Mouse (Mus musculus): ENCODE measurements around the gene Olfr1040. TPM values are rescaled to one million over a fixed set of nuclear protein-coding genes. Genes with fewer than 3 reads are reported as not detected.
"Not testable (repeated sequence)": the region's sequence is repeated elsewhere in the genome, so short reads cannot be mapped to it uniquely, and the experiment has no call there.

The Olfr1040 gene
- polyA plus RNA-seq (2015; fragmentation: Nextera tagmentation; extraction: Ambion mirVana), result not detected in 2 replicates

DNA sequence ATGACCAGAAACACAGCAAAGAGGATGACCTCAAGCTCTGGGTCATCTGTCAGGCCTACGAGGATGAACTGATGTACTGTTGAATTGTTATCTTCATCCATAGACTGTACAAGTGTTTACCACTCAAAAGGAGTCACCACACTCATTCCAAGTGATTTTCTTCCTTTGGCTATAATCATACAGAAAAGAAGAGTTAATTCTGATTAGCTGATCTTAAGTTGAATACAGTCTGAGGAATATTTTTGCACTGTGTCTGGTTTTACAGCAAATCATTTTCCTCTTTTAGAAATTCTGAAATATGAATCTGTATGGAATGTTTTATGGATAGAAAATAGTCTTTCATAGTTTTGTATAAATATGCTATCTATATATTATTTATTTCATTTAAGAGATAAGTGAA is at the start of gene Olfr1040:
Olfr1040 (minus strand) TSS at position 101 of the 400 bp plus-strand sequence.
- Histone ChIP-seq H3K9me3 (ENCODE audit: control insufficient read depth, low read length) (no peaks in the 10 kb centered on the region), H3K4me3 (ENCODE audit: low read length) (no peak within 1 kb of the TSS), H3K27ac (ENCODE audit: low read length) (no peak within 1 kb of the TSS), H3K4me2 (ENCODE audit: low read depth, low read length) (no peak within 1 kb of the TSS), H3K36me3 (ENCODE audit: control insufficient read depth, insufficient read depth, low read length) (no peaks in the 10 kb centered on the region), H3K4me1 (replicated peaks; ENCODE audit: control insufficient read depth, insufficient read depth, low read length) (no peaks in the 10 kb centered on the region), H3K9ac (ENCODE audit: low read length) (no peak within 1 kb of the TSS), H3K27me3 (ENCODE audit: control insufficient read depth, insufficient read depth, low read depth, low read length) (no peaks in the 10 kb centered on the region)
- 47% methylated on average over 1 of the region's 1 CpGs for WGBS
- no peak for ATAC-seq (ENCODE audit: low read depth)

DNA sequence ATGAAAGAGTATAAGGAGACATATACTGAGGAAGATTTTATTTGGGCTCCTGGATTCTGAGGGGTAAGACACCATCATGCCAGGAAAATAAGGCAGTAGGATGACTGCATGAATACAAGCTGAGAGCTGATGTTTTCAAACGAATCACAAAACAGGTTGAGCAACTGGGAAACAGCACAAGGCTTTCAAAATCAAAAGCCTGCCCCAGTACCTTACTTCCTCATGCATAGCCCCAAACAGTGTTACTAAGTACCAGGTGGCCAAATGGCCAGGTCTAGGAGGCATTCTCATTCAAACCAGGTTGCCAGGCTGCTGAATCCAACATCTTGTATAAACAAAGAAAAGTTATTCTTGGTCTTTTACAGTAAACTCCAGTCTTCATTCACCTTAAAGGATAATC is 49.3 kb upstream of the Olfr1040 start:
- Histone ChIP-seq H3K27me3 (ENCODE audit: control insufficient read depth, insufficient read depth, low read depth, low read length) (no peaks in the 10 kb centered on the region), H3K4me2 (ENCODE audit: low read depth, low read length) (no peak overlapping the region), H3K27ac (ENCODE audit: low read length) (no peak overlapping the region), H3K9ac (ENCODE audit: low read length) (no peak overlapping the region), H3K4me1 (replicated peaks; ENCODE audit: control insufficient read depth, insufficient read depth, low read length) (no peaks in the 10 kb centered on the region), H3K36me3 (ENCODE audit: control insufficient read depth, insufficient read depth, low read length) (no peaks in the 10 kb centered on the region), H3K4me3 (ENCODE audit: low read length) (no peak overlapping the region), H3K9me3 (ENCODE audit: control insufficient read depth, low read length) (no peaks in the 10 kb centered on the region)
- 26% methylated on average over 1 of the region's 1 CpGs for WGBS
- ATAC-seq (ENCODE audit: low read depth), result no peak

DNA sequence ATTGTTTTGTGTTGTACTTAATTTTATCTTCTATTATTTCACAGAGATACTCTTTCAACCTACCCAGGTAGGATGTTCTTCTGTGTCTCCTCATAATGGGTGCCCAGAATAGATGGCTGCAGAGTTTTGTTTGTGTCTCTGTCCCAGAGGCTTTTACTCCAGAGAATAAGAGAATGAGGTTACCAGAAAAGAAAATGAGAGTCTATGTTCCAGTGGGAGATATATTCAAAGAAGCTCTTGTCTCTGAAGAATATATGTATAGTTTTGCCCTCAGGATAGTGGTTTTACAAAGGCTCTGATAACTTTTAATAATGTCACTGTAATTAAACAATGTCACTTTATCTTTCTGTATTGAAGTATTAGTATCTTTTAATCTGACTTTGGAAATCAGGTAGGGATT is 39.1 kb upstream of the Olfr1040 start, which contains the start of gene Olfr52:
Olfr52 (minus strand) TSS at position 101 of the 400 bp plus-strand sequence.
- Histone ChIP-seq H3K27ac (ENCODE audit: low read length) (no peak within 1 kb of the TSS), H3K27me3 (ENCODE audit: control insufficient read depth, insufficient read depth, low read depth, low read length) (no peaks in the 10 kb centered on the region), H3K4me3 (ENCODE audit: low read length) (no peak within 1 kb of the TSS), H3K4me1 (replicated peaks; ENCODE audit: control insufficient read depth, insufficient read depth, low read length) (no peaks in the 10 kb centered on the region), H3K9me3 (ENCODE audit: control insufficient read depth, low read length) (no peaks in the 10 kb centered on the region), H3K36me3 (ENCODE audit: control insufficient read depth, insufficient read depth, low read length) (no peaks in the 10 kb centered on the region), H3K4me2 (ENCODE audit: low read depth, low read length) (no peak within 1 kb of the TSS), H3K9ac (ENCODE audit: low read length) (no peak within 1 kb of the TSS)
- no peak for ATAC-seq (ENCODE audit: low read depth)

DNA sequence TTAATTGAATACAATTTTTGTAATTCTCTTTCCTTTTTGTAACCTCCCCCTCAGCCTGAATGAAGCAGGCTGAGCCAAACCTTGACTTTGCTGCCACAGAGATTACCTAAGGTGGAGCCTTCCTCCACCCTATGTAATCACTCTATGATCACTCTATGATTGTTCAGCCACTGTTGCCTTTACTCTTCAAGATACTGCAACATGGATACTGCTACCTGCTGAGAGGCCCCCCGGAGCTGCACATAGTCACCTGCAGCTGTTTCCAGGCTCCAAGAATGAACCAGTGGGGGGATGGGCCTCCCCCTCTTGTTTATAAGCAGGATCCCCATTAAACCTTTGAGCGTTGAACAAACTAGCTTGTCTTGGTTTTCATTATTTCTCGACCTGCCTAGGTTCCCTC is 33.4 kb upstream of the Olfr1040 start:
- Histone ChIP-seq H3K9me3 (ENCODE audit: control insufficient read depth, low read length) (no peaks in the 10 kb centered on the region), H3K9ac (ENCODE audit: low read length) (no peak overlapping the region), H3K4me1 (replicated peaks; ENCODE audit: control insufficient read depth, insufficient read depth, low read length) (no peaks in the 10 kb centered on the region), H3K4me3 (ENCODE audit: low read length) (no peak overlapping the region), H3K27me3 (ENCODE audit: control insufficient read depth, insufficient read depth, low read depth, low read length) (no peaks in the 10 kb centered on the region), H3K36me3 (ENCODE audit: control insufficient read depth, insufficient read depth, low read length) (no peaks in the 10 kb centered on the region), H3K4me2 (ENCODE audit: low read depth, low read length) (no peak overlapping the region), H3K27ac (ENCODE audit: low read length) (no peak overlapping the region)
- WGBS, result 68% methylated on average over 3 of the region's 3 CpGs
- no peak for ATAC-seq (ENCODE audit: low read depth)

DNA sequence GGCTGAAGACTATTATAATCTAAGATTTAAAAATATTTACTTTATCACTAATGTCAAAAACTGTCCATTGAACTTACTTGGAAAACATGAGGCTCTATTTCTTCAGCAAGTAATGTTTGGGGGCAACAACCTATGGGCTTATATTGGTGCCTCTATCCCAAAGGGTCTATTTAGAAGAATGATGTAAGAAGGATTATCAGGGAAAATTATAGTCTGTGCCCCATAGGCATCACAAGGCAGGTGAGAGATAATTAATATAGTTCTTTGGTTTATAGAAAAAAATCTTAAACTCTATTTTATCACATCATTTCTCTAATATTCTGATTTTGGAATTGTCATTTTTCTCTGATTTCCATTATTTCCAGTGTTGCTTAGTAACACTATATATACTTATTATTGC is 31.2 kb upstream of the Olfr1040 start, which contains the start of gene Olfr1044:
Olfr1044 (minus strand) TSS at position 101 of the 400 bp plus-strand sequence.
- ATAC-seq (ENCODE audit: low read depth), result no peak
- Histone ChIP-seq H3K36me3 (ENCODE audit: control insufficient read depth, insufficient read depth, low read length) (no peaks in the 10 kb centered on the region), H3K4me3 (ENCODE audit: low read length) (no peak within 1 kb of the TSS), H3K9me3 (ENCODE audit: control insufficient read depth, low read length) (no peaks in the 10 kb centered on the region), H3K4me1 (replicated peaks; ENCODE audit: control insufficient read depth, insufficient read depth, low read length) (no peaks in the 10 kb centered on the region), H3K27ac (ENCODE audit: low read length) (no peak within 1 kb of the TSS), H3K27me3 (ENCODE audit: control insufficient read depth, insufficient read depth, low read depth, low read length) (no peaks in the 10 kb centered on the region), H3K4me2 (ENCODE audit: low read depth, low read length) (no peak within 1 kb of the TSS), H3K9ac (ENCODE audit: low read length) (no peak within 1 kb of the TSS)

DNA sequence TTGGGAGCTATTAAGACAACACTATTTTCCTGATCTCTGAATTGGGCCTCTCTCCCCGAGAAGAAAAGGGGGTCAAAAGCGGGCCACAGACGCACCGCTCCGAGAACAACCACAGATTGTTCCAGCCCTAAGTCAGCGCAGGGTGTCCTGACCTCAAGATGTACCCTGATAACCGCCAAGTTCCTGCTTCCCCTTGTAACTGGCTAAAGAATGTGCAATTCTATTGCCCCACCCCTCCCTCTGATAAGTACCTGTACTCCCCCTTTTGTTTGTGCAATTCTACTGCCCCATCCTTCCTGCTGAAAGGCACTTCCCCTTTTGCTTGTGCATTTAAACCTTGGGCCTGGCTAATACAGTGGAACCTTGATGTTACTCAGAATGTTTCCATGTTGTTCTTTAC is 28.9 kb upstream of the Olfr1040 start:
- H3K9ac ChIP-seq (ENCODE audit: low read length); H3K9me3 ChIP-seq (ENCODE audit: control insufficient read depth, low read length); H3K4me3 ChIP-seq (ENCODE audit: low read length); H3K27ac ChIP-seq (ENCODE audit: low read length); H3K4me2 ChIP-seq (ENCODE audit: low read depth, low read length); H3K27me3 ChIP-seq (ENCODE audit: control insufficient read depth, insufficient read depth, low read depth, low read length); H3K4me1 ChIP-seq (replicated peaks; ENCODE audit: control insufficient read depth, insufficient read depth, low read length); H3K36me3 ChIP-seq (ENCODE audit: control insufficient read depth, insufficient read depth, low read length); ATAC-seq (ENCODE audit: low read depth): not testable (repeated sequence)
- 74% methylated on average over 7 of the region's 7 CpGs for WGBS

DNA sequence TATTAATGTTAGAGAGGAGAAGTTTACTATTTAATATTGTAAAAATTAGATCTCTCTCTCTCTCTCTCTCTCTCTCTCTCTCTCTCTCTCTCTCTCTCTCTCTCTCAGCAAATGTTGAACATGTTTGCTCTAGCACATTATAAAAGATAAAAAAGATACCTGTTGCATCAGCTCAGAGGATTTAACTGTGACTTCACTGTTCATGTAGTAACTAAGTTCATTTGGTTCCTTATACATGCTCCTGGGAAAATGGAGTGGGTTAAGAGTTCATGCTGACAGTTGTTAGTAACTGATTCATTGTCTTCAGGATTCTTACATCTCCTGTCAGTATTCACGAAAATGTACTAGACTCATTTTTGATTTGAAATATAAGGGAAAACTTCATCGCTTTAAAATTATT is 20.9 kb upstream of the Olfr1040 start, which contains the start of gene Olfr1043:
Olfr1043 (minus strand) TSS at position 101 of the 400 bp plus-strand sequence.
- H3K27ac ChIP-seq (ENCODE audit: low read length), result no peak within 1 kb of the TSS
- ATAC-seq (ENCODE audit: low read depth), result no peak
- H3K4me1 ChIP-seq (replicated peaks; ENCODE audit: control insufficient read depth, insufficient read depth, low read length), result no peaks in the 10 kb centered on the region
- no peak within 1 kb of the TSS for H3K4me3 ChIP-seq (ENCODE audit: low read length)
- no peak within 1 kb of the TSS for H3K4me2 ChIP-seq (ENCODE audit: low read depth, low read length)
- no peak within 1 kb of the TSS for H3K9ac ChIP-seq (ENCODE audit: low read length)
- 76% methylated on average over 2 of the region's 2 CpGs for WGBS
- no peaks in the 10 kb centered on the region for H3K27me3 ChIP-seq (ENCODE audit: control insufficient read depth, insufficient read depth, low read depth, low read length)
- H3K36me3 ChIP-seq (ENCODE audit: control insufficient read depth, insufficient read depth, low read length), result no peaks in the 10 kb centered on the region
- H3K9me3 ChIP-seq (ENCODE audit: control insufficient read depth, low read length), result no peaks in the 10 kb centered on the region

DNA sequence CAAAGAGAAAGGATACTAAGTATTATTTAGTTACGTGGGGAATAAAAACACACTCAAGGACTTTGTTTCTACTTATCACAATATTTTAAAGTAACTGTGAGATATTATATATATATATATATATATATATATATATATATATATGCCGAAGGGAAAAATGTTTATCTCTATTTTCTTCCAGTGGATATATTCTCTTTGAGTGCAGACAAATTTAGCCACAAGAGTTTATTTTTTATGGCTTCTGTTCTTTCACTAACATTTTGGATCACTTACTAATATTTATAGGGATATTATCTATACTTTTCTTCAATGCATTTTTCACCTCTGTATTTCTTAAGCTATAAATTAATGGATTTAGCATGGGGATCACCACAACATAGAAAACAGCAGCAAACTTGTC is 15.2 kb upstream of the Olfr1040 start, which contains the start of gene Olfr1042:
Olfr1042 (minus strand) TSS at position 101 of the 400 bp plus-strand sequence.
- ATAC-seq (ENCODE audit: low read depth), result no peak
- Histone ChIP-seq H3K4me2 (ENCODE audit: low read depth, low read length) (no peak within 1 kb of the TSS), H3K27me3 (ENCODE audit: control insufficient read depth, insufficient read depth, low read depth, low read length) (no peaks in the 10 kb centered on the region), H3K4me3 (ENCODE audit: low read length) (no peak within 1 kb of the TSS), H3K27ac (ENCODE audit: low read length) (no peak within 1 kb of the TSS), H3K9ac (ENCODE audit: low read length) (no peak within 1 kb of the TSS), H3K4me1 (replicated peaks; ENCODE audit: control insufficient read depth, insufficient read depth, low read length) (no peaks in the 10 kb centered on the region), H3K36me3 (ENCODE audit: control insufficient read depth, insufficient read depth, low read length) (no peaks in the 10 kb centered on the region), H3K9me3 (ENCODE audit: control insufficient read depth, low read length) (no peaks in the 10 kb centered on the region)
- WGBS, result 84% methylated on average over 2 of the region's 2 CpGs

DNA sequence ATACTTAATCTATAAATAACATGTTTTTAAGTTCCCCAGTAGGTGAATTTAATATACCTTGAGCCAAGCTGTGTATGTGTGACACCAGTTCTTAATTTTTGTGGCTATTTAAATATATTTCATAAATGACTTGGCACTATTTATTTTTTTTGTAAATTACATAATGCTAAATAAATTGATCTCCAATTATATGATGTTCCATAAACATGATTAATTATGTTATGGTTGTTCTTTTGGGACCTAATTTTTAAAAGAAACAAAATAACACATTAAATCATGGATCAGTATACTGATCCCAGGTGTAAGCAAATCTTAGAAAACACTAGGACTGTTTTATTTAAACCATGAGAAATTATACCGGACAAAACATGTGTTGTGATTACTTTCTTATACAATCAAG is 10.7 kb downstream of the Olfr1040 start, which contains the start of gene Olfr1039:
Olfr1039 (minus strand) TSS at position 101 of the 400 bp plus-strand sequence.
- Histone ChIP-seq H3K4me2 (ENCODE audit: low read depth, low read length) (no peak within 1 kb of the TSS), H3K4me3 (ENCODE audit: low read length) (no peak within 1 kb of the TSS), H3K4me1 (replicated peaks; ENCODE audit: control insufficient read depth, insufficient read depth, low read length) (no peaks in the 10 kb centered on the region), H3K9me3 (ENCODE audit: control insufficient read depth, low read length) (no peaks in the 10 kb centered on the region), H3K36me3 (ENCODE audit: control insufficient read depth, insufficient read depth, low read length) (no peaks in the 10 kb centered on the region), H3K27ac (ENCODE audit: low read length) (no peak within 1 kb of the TSS), H3K27me3 (ENCODE audit: control insufficient read depth, insufficient read depth, low read depth, low read length) (no peaks in the 10 kb centered on the region), H3K9ac (ENCODE audit: low read length) (no peak within 1 kb of the TSS)
- WGBS, result 88% methylated on average over 1 of the region's 1 CpGs
- ATAC-seq (ENCODE audit: low read depth), result no peak

All from lung, embryonic 16.5 days (tissue).